Mouse (Mus musculus) skeletal muscle tissue, adult 2 months (tissue): ENCODE data around the gene Vmp1.

Experiments
- DNase-seq: peaks from one replicate; pipeline ENCODE4 v3.0.0-alpha.2; 2012; ENCODE audit warnings: low read depth, low spot score

Vmp1 gene

GRCm38 (mm10) chr11:86571047-86571855 lies 112.4 kb downstream of the Vmp1 start:
- DNase-seq = no peak

GRCm38 (mm10) chr11:86570261-86570746 lies 113.3 kb downstream of the Vmp1 start:
- DNase-seq = no peak

GRCm38 (mm10) chr11:86568425-86568824 lies 115.2 kb downstream of the Vmp1 start:
- DNase-seq = no peak

GRCm38 (mm10) chr11:86558258-86558657 lies 125.4 kb downstream of the Vmp1 start:
- no peak for DNase-seq

- no peak for DNase-seq
Measured at GRCm38 (mm10) chr11:86553525-86553924, 130.1 kb downstream of the Vmp1 start.

- no peak for DNase-seq
Measured at GRCm38 (mm10) chr11:86547412-86547811, 136.2 kb downstream of the Vmp1 start.

GRCm38 (mm10) chr11:86545556-86545955 lies 138.1 kb downstream of the Vmp1 start:
- no peak for DNase-seq

GRCm38 (mm10) chr11:86544639-86545299 lies 138.9 kb downstream of the Vmp1 start, which contains the start of the genes Rps6kb1 and Tubd1:
Gene Rps6kb1 (minus strand): TSS chr11:86544805.
Gene Tubd1 (plus strand): TSS chr11:86544991.
- peak; percentile 100 for DNase-seq

GRCm38 (mm10) chr11:86543960-86544638 lies 139.5 kb downstream of the Vmp1 start:
- peak; percentile 27 for DNase-seq

GRCm38 (mm10) chr11:86542851-86543250 lies 140.8 kb downstream of the Vmp1 start:
- DNase-seq = no peak

GRCm38 (mm10) chr11:86540476-86540845 lies 143.2 kb downstream of the Vmp1 start:
- DNase-seq = no peak

- no peak for DNase-seq
Measured at GRCm38 (mm10) chr11:86539716-86540475, 143.7 kb downstream of the Vmp1 start.

GRCm38 (mm10) chr11:86538786-86539185 lies 144.8 kb downstream of the Vmp1 start:
- no peak for DNase-seq

GRCm38 (mm10) chr11:86534201-86534910 lies 149.3 kb downstream of the Vmp1 start:
- DNase-seq = no peak
